Mouse (Mus musculus) duodenum, adult 2 months (tissue): ENCODE results near the gene Gpr34. TPM values are rescaled to one million over a fixed set of nuclear protein-coding genes. Genes with fewer than 3 reads are reported as not detected.

ENCODE experiments used
- polyA plus RNA-seq: library from polyadenylated mRNA; depleted of rRNA; stranded (reverse); fragments of >200 nt; gene quantifications from 2 replicates; pipeline ENCODE4 v1.2.3, GENCODE M21; 2012; ENCODE audit warnings: low replicate concordance; rRNA removed

Gene Gpr34
- polyA plus RNA-seq, result 0.09 TPM in 1 of 2 replicates, not detected in the other

GRCm38 (mm10) chrX:13631599-13632283 is at the start of gene Gpr34:
TSS of gene Gpr34 (plus strand) at chrX:13632089.

DNA sequence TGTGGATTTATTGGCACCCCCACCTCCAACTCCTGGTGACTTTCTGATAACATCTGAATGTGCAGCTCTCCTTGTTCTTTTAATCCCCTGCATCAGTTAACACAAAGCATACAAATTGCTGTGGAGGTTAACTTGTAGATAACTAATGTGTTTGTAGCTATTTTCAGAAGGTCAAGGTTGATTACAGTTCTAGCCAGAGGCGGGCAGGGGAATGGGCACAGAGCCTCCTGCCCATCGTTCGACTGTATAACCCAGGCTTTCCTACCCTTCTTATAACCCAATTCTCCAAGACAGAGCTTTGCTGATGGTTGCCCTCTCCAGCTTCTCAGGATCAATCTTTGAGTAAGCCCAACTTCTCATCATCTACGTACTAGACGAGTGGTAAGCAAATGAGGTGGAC is 29.2 kb downstream of the Gpr34 start, which contains the start of gene Gpr82:
Gpr82 (plus strand) TSS at position 301 of the 400 bp plus-strand sequence.

Other genes with a start within 250 kb of the Gpr34 start
- gene Nyx, start 166.0 kb upstream of the Gpr34 start, polyA plus RNA-seq, result 0.23 and 1.6 TPM in 2 replicates
- gene Gpr82, start 29.3 kb downstream of the Gpr34 start, polyA plus RNA-seq, result not detected in 2 replicates
- 5.1 and 7.7 TPM in 2 replicates for gene Cask, start 219.3 kb downstream of the Gpr34 start, polyA plus RNA-seq